Mouse (Mus musculus): ENCODE measurements around the gene A430033K04Rik. TPM values are rescaled to one million over a fixed set of nuclear protein-coding genes. Genes with fewer than 3 reads are reported as not detected.

A430033K04Rik gene
- polyA plus RNA-seq, 2 experiments from 2014 or later, result 6.6 to 11.8 TPM

- ATAC-seq, result no peak
Observed at GRCm38 (mm10) chr5:138697466-138697865, 74.8 kb downstream of the A430033K04Rik start.

Other genes starting within 250 kb of the A430033K04Rik start
- gene Zfp157, start 181.4 kb upstream of the A430033K04Rik start, polyA plus RNA-seq (2017; shearing (Covaris generic)), result 10 to 100 TPM; 17.5 to 19.9 TPM
- gene 1700123K08Rik, start 58.1 kb upstream of the A430033K04Rik start, polyA plus RNA-seq (2017; shearing (Covaris generic)), result not detected
- 10 to 100 TPM; 45.0 to 47.6 TPM for gene Zfp68, start 3.1 kb upstream of the A430033K04Rik start, polyA plus RNA-seq (2017; shearing (Covaris generic))
- not detected for gene Fam20c, start 131.7 kb downstream of the A430033K04Rik start, polyA plus RNA-seq (2017; shearing (Covaris generic))
- gene Gm5294, start 197.2 kb downstream of the A430033K04Rik start, polyA plus RNA-seq (2017; shearing (Covaris generic)), result not detected